ENCODE assay signal across 10 mouse cellular contexts in genomic region chr6:94680760-94681445, GRCm38 (mm10). TPM values are rescaled to one million over a fixed set of nuclear protein-coding genes. Genes with fewer than 3 reads are reported as not detected.
DNase-seq lines count a peak whose midpoint lies in the region; ATAC-seq and TF ChIP-seq lines count a peak whose summit lies in the region.
"Had no signal": no experiment of that assay in that cellular context is flagged by ENCODE, and none has a peak within 500 bp of the region (broad histone marks: within the 10 kb centered on the region; RNA-seq: fewer than 3 reads in every experiment).

No protein-coding gene starts in this region.

- TF ChIP-seq EP300 in liver, postnatal 0 days (IDR thresholded peaks at IDR 0.05; ENCODE audit: low read depth), result no peak

- H3K9ac ChIP-seq in forebrain, embryonic 15.5 days (replicated peaks), result no peak overlapping the region
- peak overlapping the region; percentile 31; the same call in 1 of the 2 replicates for H3K9ac ChIP-seq in liver, adult 2 months (ENCODE audit: low read depth, low read length)
- no peak overlapping the region for H3K9ac ChIP-seq in liver, embryonic 11.5 days (ENCODE audit: low read depth, low read length)
- no peak overlapping the region for H3K9ac ChIP-seq in embryonic facial prominence, embryonic 15.5 days
- no peak overlapping the region for H3K9ac ChIP-seq in liver, postnatal 0 days (replicated peaks)

- H3K36me3 ChIP-seq in forebrain, embryonic 10.5 days (replicated peaks), result peaks cover 12% of the 10 kb centered on the region
- H3K36me3 ChIP-seq in forebrain, embryonic 15.5 days, result no peaks in the 10 kb centered on the region
- no peaks in the 10 kb centered on the region for H3K36me3 ChIP-seq in liver, adult 2 months (ENCODE audit: control insufficient read depth, insufficient read depth, low read length)
- H3K36me3 ChIP-seq in liver, embryonic 11.5 days (ENCODE audit: control insufficient read depth, insufficient read depth, low read length), result no peaks in the 10 kb centered on the region
- no peaks in the 10 kb centered on the region for H3K36me3 ChIP-seq in embryonic facial prominence, embryonic 15.5 days
- H3K36me3 ChIP-seq in liver, postnatal 0 days (replicated peaks; ENCODE audit: insufficient read depth, low read length), result no peaks in the 10 kb centered on the region

- DNase-seq in forebrain, embryonic 10.5 days (ENCODE audit: extremely low spot score, low spot score), result no peak
- DNase-seq in liver, adult 2 months (ENCODE audit: extremely low read depth, low read depth, low spot score), result peak; percentile 96
- no peak for DNase-seq in liver, embryonic 11.5 days (ENCODE audit: low spot score)
- peak; percentile 31 for DNase-seq in liver, postnatal 0 days
- DNase-seq in adrenal gland, postnatal 36 days, result no peak
- no peak for DNase-seq in ovary, postnatal 14 days (ENCODE audit: low spot score)
- DNase-seq: heart, postnatal 14 days had no signal

- TF ChIP-seq POLR2A in liver, adult 2 months (IDR thresholded peaks at IDR 0.05; ENCODE audit: extremely low read depth, insufficient read depth, low read length), result no peak

- no peak overlapping the region for H3K4me3 ChIP-seq in forebrain, embryonic 10.5 days
- no peak overlapping the region for H3K4me3 ChIP-seq in forebrain, embryonic 15.5 days
- H3K4me3 ChIP-seq in liver, adult 2 months (ENCODE audit: insufficient read depth, low read depth, low read length), result no peak overlapping the region
- no peak overlapping the region for H3K4me3 ChIP-seq in liver, embryonic 11.5 days (ENCODE audit: low read depth, low read length)
- no peak overlapping the region for H3K4me3 ChIP-seq in embryonic facial prominence, embryonic 15.5 days (replicated peaks)
- H3K4me3 ChIP-seq in liver, postnatal 0 days (ENCODE audit: low read depth, low read length), result no peak overlapping the region

- no peaks in the 10 kb centered on the region for H3K9me3 ChIP-seq in forebrain, embryonic 10.5 days
- no peaks in the 10 kb centered on the region for H3K9me3 ChIP-seq in forebrain, embryonic 15.5 days
- no peaks in the 10 kb centered on the region for H3K9me3 ChIP-seq in liver, embryonic 11.5 days (ENCODE audit: control insufficient read depth, low read length)
- H3K9me3 ChIP-seq in embryonic facial prominence, embryonic 15.5 days (replicated peaks), result no peaks in the 10 kb centered on the region
- H3K9me3 ChIP-seq in liver, postnatal 0 days (ENCODE audit: low read length), result no peaks in the 10 kb centered on the region
- H3K9me3 ChIP-seq: megakaryocyte, embryonic 14.5 days had no signal

- peak overlapping the region; percentile 65 for H3K27ac ChIP-seq in forebrain, embryonic 10.5 days
- H3K27ac ChIP-seq in forebrain, embryonic 15.5 days (replicated peaks), result no peak overlapping the region
- H3K27ac ChIP-seq in liver, adult 2 months (replicated peaks; ENCODE audit: insufficient read depth, low read depth, low read length), result peak overlapping the region; percentile 91
- H3K27ac ChIP-seq in liver, embryonic 11.5 days (ENCODE audit: low read depth, low read length), result no peak overlapping the region
- H3K27ac ChIP-seq in embryonic facial prominence, embryonic 15.5 days (replicated peaks), result 0 out of 2 replicates have a peak overlapping the region, but pooled peaks have one; percentile 67
- H3K27ac ChIP-seq in liver, postnatal 0 days (ENCODE audit: low read depth), result 0 out of 2 replicates have a peak overlapping the region, but pooled peaks have one; percentile 0

- 59% methylated on average over 5 of the region's 5 CpGs for WGBS in forebrain, embryonic 10.5 days
- 37% methylated on average over 5 of the region's 5 CpGs for WGBS in forebrain, embryonic 15.5 days
- 25% methylated on average over 5 of the region's 5 CpGs for WGBS in liver, adult 2 months
- WGBS in liver, embryonic 11.5 days, result 43% methylated on average over 5 of the region's 5 CpGs
- WGBS in embryonic facial prominence, embryonic 15.5 days, result 45% methylated on average over 5 of the region's 5 CpGs
- 25% methylated on average over 5 of the region's 5 CpGs for WGBS in liver, postnatal 0 days (ENCODE audit: insufficient replicate concordance)

- no peaks in the 10 kb centered on the region for H3K27me3 ChIP-seq in forebrain, embryonic 10.5 days (ENCODE audit: poor library complexity, severe bottlenecking)
- no peaks in the 10 kb centered on the region for H3K27me3 ChIP-seq in forebrain, embryonic 15.5 days
- no peaks in the 10 kb centered on the region for H3K27me3 ChIP-seq in liver, adult 2 months (ENCODE audit: control insufficient read depth, insufficient read depth, low read length)
- peaks cover 6% of the 10 kb centered on the region for H3K27me3 ChIP-seq in liver, embryonic 11.5 days (replicated peaks; ENCODE audit: control insufficient read depth, insufficient read depth, low read length)
- no peaks in the 10 kb centered on the region for H3K27me3 ChIP-seq in embryonic facial prominence, embryonic 15.5 days
- H3K27me3 ChIP-seq in liver, postnatal 0 days (ENCODE audit: insufficient read depth, low read length), result no peaks in the 10 kb centered on the region

- no peak for ATAC-seq in forebrain, embryonic 15.5 days (replicated peaks)
- ATAC-seq in liver, embryonic 11.5 days (replicated peaks; ENCODE audit: low FRiP score), result no peak
- ATAC-seq in embryonic facial prominence, embryonic 15.5 days (ENCODE audit: insufficient number of reproducible peaks, low FRiP score, low TSS enrichment, low read depth), result no peak
- peak; percentile 79 for ATAC-seq in liver, postnatal 0 days

- no peak overlapping the region for H3K4me2 ChIP-seq in forebrain, embryonic 15.5 days (replicated peaks)
- no peak overlapping the region for H3K4me2 ChIP-seq in liver, embryonic 11.5 days
- no peak overlapping the region for H3K4me2 ChIP-seq in embryonic facial prominence, embryonic 15.5 days (replicated peaks)
- 0 out of 2 replicates have a peak overlapping the region, but pooled peaks have one; percentile 10 for H3K4me2 ChIP-seq in liver, postnatal 0 days (ENCODE audit: low read depth, low read length)

- TF ChIP-seq CTCF in liver, adult 2 months (IDR thresholded peaks at IDR 0.05; ENCODE audit: low read depth, low read length), result no peak
- no peak for TF ChIP-seq CTCF in liver, postnatal 0 days (IDR thresholded peaks at IDR 0.05; ENCODE audit: low read depth)

- H3K79me2 ChIP-seq in liver, adult 2 months (ENCODE audit: control insufficient read depth, insufficient read depth, low read length), result peaks cover 49% of the 10 kb centered on the region

- peaks cover 100% of the 10 kb centered on the region for H3K4me1 ChIP-seq in forebrain, embryonic 10.5 days
- H3K4me1 ChIP-seq in forebrain, embryonic 15.5 days, result peaks cover 58% of the 10 kb centered on the region
- peaks cover 55% of the 10 kb centered on the region for H3K4me1 ChIP-seq in liver, adult 2 months (ENCODE audit: control insufficient read depth, insufficient read depth, low read length)
- H3K4me1 ChIP-seq in liver, embryonic 11.5 days (replicated peaks; ENCODE audit: control insufficient read depth, insufficient read depth, low read length), result peaks cover 33% of the 10 kb centered on the region
- H3K4me1 ChIP-seq in embryonic facial prominence, embryonic 15.5 days, result peaks cover 75% of the 10 kb centered on the region
- H3K4me1 ChIP-seq in liver, postnatal 0 days (ENCODE audit: insufficient read depth), result peaks cover 60% of the 10 kb centered on the region

RNA-seq across cellular contexts. Expression of gene Lrig1, which starts 19.1 kb away (rescaled TPM):
- 18.8 and 20.6 TPM in 2 replicates for polyA plus RNA-seq in forebrain, embryonic 10.5 days (2016; fragmentation: Nextera tagmentation; extraction: Ambion mirVana)
- 7.4 and 9.8 TPM in 2 replicates for polyA plus RNA-seq in forebrain, embryonic 15.5 days (2015; fragmentation: Nextera tagmentation; extraction: Ambion mirVana)
- 12.4 and 13.3 TPM in 2 replicates for total RNA-seq in liver, adult 2 months (2014; rRNA removed)
- polyA plus RNA-seq in liver, adult 2 months (2012; rRNA removed), result 12.9 and 14.8 TPM in 2 replicates
- polyA plus RNA-seq in liver, embryonic 11.5 days (2014; fragmentation: Nextera tagmentation; extraction: Ambion mirVana), result 2.9 and 4.3 TPM in 2 replicates
- 28.9 TPM in 2 replicates for polyA plus RNA-seq in embryonic facial prominence, embryonic 15.5 days (2015; fragmentation: Nextera tagmentation; extraction: Ambion mirVana)
- 2.5 and 2.9 TPM in 2 replicates for polyA plus RNA-seq in liver, postnatal 0 days (2015; fragmentation: Nextera tagmentation; extraction: Ambion mirVana)
- 10 to 100 TPM; 11.7 to 14.9 TPM for total RNA-seq in adrenal gland, postnatal 36 days (2021)

Comparison
In these comparisons a context has a peak if more than half of its experiments do, and no peak if none do; other contexts are left out.
1. DNase-seq: peak in liver, adult 2 months (single experiment) and liver, postnatal 0 days (single experiment); none in forebrain, embryonic 10.5 days (single experiment), liver, embryonic 11.5 days (single experiment), adrenal gland, postnatal 36 days (0 of 2) and ovary, postnatal 14 days (single experiment).
2. H3K27ac ChIP-seq: peak in forebrain, embryonic 10.5 days (single experiment), liver, adult 2 months (single experiment), embryonic facial prominence, embryonic 15.5 days (single experiment) and liver, postnatal 0 days (single experiment); none in forebrain, embryonic 15.5 days (single experiment) and liver, embryonic 11.5 days (single experiment).